Mouse (Mus musculus): ENCODE measurements around the gene Ifna14.
A peak's percentile ranks its signal among the peaks of the same experiment; 100 is the strongest.
"Not testable (repeated sequence)": the region's sequence is repeated elsewhere in the genome, so short reads cannot be mapped to it uniquely, and the experiment has no call there.

Ifna14 gene

GRCm38 (mm10) chr4:88571698-88572097, at the start of gene Ifna14:
Gene Ifna14, minus strand, starts transcription at chr4:88571798.
- no peak for DNase-seq

- no peak for DNase-seq
Observed at GRCm38 (mm10) chr4:88603276-88603675, 31.7 kb upstream of the Ifna14 start, which contains the start of gene Ifna12. Gene Ifna12, minus strand, starts transcription at chr4:88603376.

- DNase-seq = no peak
Observed at GRCm38 (mm10) chr4:88592285-88592684, 20.7 kb upstream of the Ifna14 start, which contains the start of gene Ifna9. Gene Ifna9, minus strand, starts transcription at chr4:88592385.

- DNase-seq = no peak
Observed at GRCm38 (mm10) chr4:88561791-88562190, 9.8 kb downstream of the Ifna14 start.

- not testable (repeated sequence) for DNase-seq
Observed at GRCm38 (mm10) chr4:88558145-88558544, 13.5 kb downstream of the Ifna14 start, which contains the start of gene Ifna15. Gene Ifna15, minus strand, starts transcription at chr4:88558245.

- DNase-seq = peak; percentile 88
Observed at GRCm38 (mm10) chr4:88550161-88550945, 21.2 kb downstream of the Ifna14 start.

- DNase-seq = no peak
Observed at GRCm38 (mm10) chr4:88547986-88548385, 23.6 kb downstream of the Ifna14 start.

- DNase-seq = no peak
Observed at GRCm38 (mm10) chr4:88543649-88544234, 27.9 kb downstream of the Ifna14 start.

- DNase-seq = no peak
Observed at GRCm38 (mm10) chr4:88537328-88537727, 34.3 kb downstream of the Ifna14 start.

GRCm38 (mm10) chr4:88536640-88537039, 35.0 kb downstream of the Ifna14 start:
- peak; percentile 55 for DNase-seq

GRCm38 (mm10) chr4:88535742-88536141, 35.9 kb downstream of the Ifna14 start:
- no peak for DNase-seq

- no peak for DNase-seq
Observed at GRCm38 (mm10) chr4:88534903-88535302, 36.7 kb downstream of the Ifna14 start.

GRCm38 (mm10) chr4:88533499-88533898, 38.1 kb downstream of the Ifna14 start:
- no peak for DNase-seq

GRCm38 (mm10) chr4:88530892-88531291, 40.7 kb downstream of the Ifna14 start:
- no peak for DNase-seq

GRCm38 (mm10) chr4:88530271-88530670, 41.3 kb downstream of the Ifna14 start:
- DNase-seq = no peak

- DNase-seq = no peak
Observed at GRCm38 (mm10) chr4:88526379-88527049, 45.1 kb downstream of the Ifna14 start.

GRCm38 (mm10) chr4:88525393-88525792, 46.2 kb downstream of the Ifna14 start:
- DNase-seq = no peak

GRCm38 (mm10) chr4:88523241-88523640, 48.4 kb downstream of the Ifna14 start:
- peak; percentile 42 for DNase-seq

- no peak for DNase-seq
Observed at GRCm38 (mm10) chr4:88522674-88523073, 48.9 kb downstream of the Ifna14 start, which contains the start of gene Ifnb1. Gene Ifnb1, minus strand, starts transcription at chr4:88522774.

All from kidney, postnatal 10 days (tissue).